Mouse (Mus musculus) liver, embryonic 13.5 days (tissue): Measurements from ENCODE around the gene Igfbp5. TPM values are rescaled to one million over a fixed set of nuclear protein-coding genes. Genes with fewer than 3 reads are reported as not detected.

Source experiments
- ATAC-seq: fragments of 200-750 bp; cut with Nextera tagmentation; 2 replicates; pipeline ENCODE4 v1.8.0; 2017; ENCODE audit warnings: low read depth, mild to moderate bottlenecking, moderate number of reproducible peaks, moderate library complexity
- DNase-seq: peaks from one replicate; pipeline ENCODE4 v3.0.0; 2022
- H3K27ac ChIP-seq: fragments of 300-500 bp; sonication (generic); 2 replicates; pipeline ENCODE4 v1.5.1; 2015; ENCODE audit warnings: moderate library complexity, mild to moderate bottlenecking, inconsistent platforms
- H3K27me3 ChIP-seq: fragments of 300-500 bp; sonication (generic); 2 replicates; pipeline ENCODE4 v1.6.1; 2015; ENCODE audit warnings: mild to moderate bottlenecking, inconsistent platforms
- H3K36me3 ChIP-seq: fragments of 300-500 bp; sonication (generic); 2 replicates; pipeline ENCODE4 v1.6.1; 2015; ENCODE audit warnings: mild to moderate bottlenecking, inconsistent platforms
- H3K4me1 ChIP-seq: fragments of 300-500 bp; sonication (generic); replicated peaks from 2 replicates; pipeline ENCODE4 v1.6.1; 2015; ENCODE audit warnings: inconsistent platforms
- H3K4me2 ChIP-seq: fragments of 300-500 bp; sonication (generic); 2 replicates; pipeline ENCODE4 v1.6.1; 2015; ENCODE audit warnings: inconsistent platforms, mild to moderate bottlenecking, moderate library complexity
- H3K4me3 ChIP-seq: fragments of 300-500 bp; sonication (generic); replicated peaks from 2 replicates; pipeline ENCODE4 v1.5.1; 2015; ENCODE audit warnings: mild to moderate bottlenecking, inconsistent platforms
- H3K9ac ChIP-seq: fragments of 300-500 bp; sonication (generic); 2 replicates; pipeline ENCODE4 v1.6.1; 2015; ENCODE audit warnings: mild to moderate bottlenecking, inconsistent platforms
- H3K9me3 ChIP-seq: fragments of 300-500 bp; sonication (generic); replicated peaks from 2 replicates; pipeline ENCODE4 v1.6.1; 2016; ENCODE audit warnings: inconsistent platforms
- WGBS: fragments of 180-500 bp; shearing (Covaris S2); methylation state at CpG from one replicate; pipeline ENCODE4 v1.1.7; 2015; ENCODE audit not compliant: insufficient replicate concordance; 5-methylcytosine and 5-hydroxymethylcytosine counted together
- polyA plus RNA-seq: library from polyadenylated mRNA; unstranded; fragments of >200 nt; fragmentation: Nextera tagmentation; extraction: Ambion mirVana; gene quantifications from 2 replicates; pipeline ENCODE4 v1.2.1, GENCODE M21; 2015

Gene Igfbp5
- polyA plus RNA-seq, 1 experiment from 2014 or later = 3.7 TPM

DNA sequence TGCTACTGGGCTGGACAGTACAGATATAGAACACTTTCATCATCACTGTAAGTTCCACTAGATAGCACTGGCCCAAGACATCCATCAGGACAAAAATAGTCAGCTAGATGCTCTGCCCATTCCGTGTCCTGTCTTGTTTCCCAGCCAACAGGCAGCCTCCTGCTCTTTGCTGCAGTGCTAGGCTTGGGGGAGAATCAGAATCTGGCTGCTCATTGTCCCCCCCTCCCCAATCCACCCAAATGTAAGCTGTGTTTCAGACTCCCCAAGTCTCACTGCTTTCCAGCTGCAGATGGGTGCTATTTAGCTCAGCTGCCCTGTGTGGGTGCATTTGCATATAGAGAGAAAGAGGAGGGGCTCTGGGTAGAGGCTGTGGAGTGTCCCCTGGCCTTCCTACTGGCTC is 7.3 kb downstream of the Igfbp5 start:
- Histone ChIP-seq H3K9me3 (no peaks in the 10 kb centered on the region), H3K4me3 (no peak overlapping the region), H3K36me3 (no peaks in the 10 kb centered on the region), H3K9ac (no peak overlapping the region), H3K27me3 (peaks cover 36% of the 10 kb centered on the region), H3K4me2 (no peak overlapping the region), H3K4me1 (peaks cover 24% of the 10 kb centered on the region), H3K27ac (no peak overlapping the region)
- DNase-seq = no peak
- ATAC-seq = no peak
- WGBS = 50% methylated on average over 1 of the region's 1 CpGs

DNA sequence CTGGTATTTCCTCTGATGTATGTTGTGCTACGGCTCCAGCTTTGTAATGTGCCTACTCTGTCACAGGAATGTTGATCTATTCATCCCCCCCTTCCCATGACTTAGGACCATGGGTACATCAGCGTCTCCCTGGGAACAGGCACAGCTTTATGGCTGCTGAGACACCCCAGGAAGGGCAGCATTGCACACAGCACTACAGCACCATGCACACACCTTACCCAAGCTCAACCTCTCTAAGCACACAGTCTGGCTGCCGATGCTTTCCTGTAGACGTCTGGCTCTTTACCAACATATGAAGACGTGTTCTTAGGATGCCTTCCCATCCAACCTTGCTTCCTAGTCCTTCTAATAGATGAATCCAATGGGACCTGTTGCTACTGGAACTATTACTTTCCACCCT is 8.3 kb downstream of the Igfbp5 start:
- DNase-seq (no peak), ATAC-seq (no peak)
- Histone ChIP-seq H3K27me3 (peaks cover 26% of the 10 kb centered on the region), H3K4me3 (no peak overlapping the region), H3K4me1 (peaks cover 18% of the 10 kb centered on the region), H3K27ac (no peak overlapping the region), H3K9ac (no peak overlapping the region), H3K9me3 (no peaks in the 10 kb centered on the region), H3K4me2 (no peak overlapping the region), H3K36me3 (no peaks in the 10 kb centered on the region)
- WGBS = 51% methylated on average over 5 of the region's 5 CpGs

DNA sequence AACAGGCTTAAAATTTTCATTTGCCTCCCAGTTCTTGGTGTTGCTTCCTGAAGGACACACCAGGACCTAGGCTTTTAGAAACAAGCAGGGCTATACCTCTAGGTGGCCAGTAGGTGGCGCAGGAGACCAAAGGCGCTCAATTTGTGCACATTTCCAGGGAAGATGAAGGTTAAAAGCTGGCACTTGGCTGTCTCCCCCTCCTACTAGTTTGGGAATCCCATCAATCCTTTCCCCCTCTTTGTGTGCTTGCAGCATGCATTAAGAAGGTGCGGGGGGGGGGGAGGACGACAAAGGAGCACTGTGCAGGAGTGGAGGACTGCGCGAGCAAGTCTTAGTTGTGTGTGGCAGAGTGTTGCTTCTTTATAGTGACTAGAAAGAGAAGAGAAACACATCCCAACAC is 8.8 kb downstream of the Igfbp5 start:
- ATAC-seq (no peak), DNase-seq (no peak)
- no peaks in the 10 kb centered on the region for H3K9me3 ChIP-seq
- H3K36me3 ChIP-seq = no peaks in the 10 kb centered on the region
- H3K27ac ChIP-seq = no peak overlapping the region
- no peak overlapping the region for H3K9ac ChIP-seq
- no peak overlapping the region for H3K4me3 ChIP-seq
- peaks cover 21% of the 10 kb centered on the region for H3K27me3 ChIP-seq
- H3K4me1 ChIP-seq = peaks cover 14% of the 10 kb centered on the region
- H3K4me2 ChIP-seq = no peak overlapping the region
- WGBS = 28% methylated on average over 6 of the region's 6 CpGs

DNA sequence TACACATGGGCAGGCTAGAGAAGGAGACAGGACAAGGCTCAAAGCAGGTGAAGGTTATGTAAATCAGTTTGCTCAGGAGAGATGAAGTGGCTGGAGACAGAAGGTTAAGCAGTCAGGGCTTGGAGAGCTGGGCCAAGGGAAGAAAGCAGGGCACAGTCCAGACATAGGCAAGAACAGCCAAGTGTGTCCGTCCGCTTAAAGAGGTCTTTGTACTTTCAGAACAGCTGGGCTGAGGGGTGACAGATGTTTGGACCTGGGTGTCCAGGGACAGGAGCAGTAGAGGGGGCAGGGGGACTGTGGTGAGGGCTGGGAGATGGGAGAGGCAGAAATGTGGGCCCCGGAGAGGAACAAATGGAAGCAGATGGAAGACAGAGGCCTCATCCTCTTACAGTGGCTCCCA is 10.4 kb downstream of the Igfbp5 start:
- ATAC-seq (no peak), DNase-seq (no peak)
- Histone ChIP-seq H3K9ac (no peak overlapping the region), H3K36me3 (no peaks in the 10 kb centered on the region), H3K4me2 (no peak overlapping the region), H3K27ac (no peak overlapping the region), H3K9me3 (no peaks in the 10 kb centered on the region), H3K27me3 (0 out of 2 replicates have a peak, but pooled peaks cover 8% of the 10 kb centered on the region), H3K4me3 (no peak overlapping the region), H3K4me1 (peaks cover 1% of the 10 kb centered on the region; the same call in 1 of the 2 replicates)
- 67% methylated on average over 3 of the region's 3 CpGs for WGBS

DNA sequence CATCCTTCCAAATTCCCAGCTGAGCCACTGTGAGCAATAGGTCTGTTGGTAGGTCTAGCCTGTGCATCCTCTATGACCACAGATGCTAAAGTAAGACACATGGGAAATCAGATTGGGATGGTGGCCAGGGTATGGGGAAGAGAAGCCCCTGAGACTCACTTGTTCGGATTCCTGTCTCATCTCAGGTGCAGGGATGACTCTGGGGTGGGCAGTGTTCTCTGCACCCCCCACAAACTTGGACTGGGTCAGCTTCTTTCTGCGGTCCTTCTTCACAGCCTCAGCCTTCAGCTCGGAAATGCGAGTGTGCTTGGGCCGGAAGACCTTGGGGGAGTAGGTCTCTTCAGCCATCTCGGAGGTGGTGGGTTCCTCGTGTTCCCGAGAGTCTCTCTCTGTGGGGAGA is 11.0 kb downstream of the Igfbp5 start:
- no peaks in the 10 kb centered on the region for H3K36me3 ChIP-seq
- no peak overlapping the region for H3K4me3 ChIP-seq
- ATAC-seq = no peak
- H3K9me3 ChIP-seq = no peaks in the 10 kb centered on the region
- WGBS = 62% methylated on average over 8 of the region's 8 CpGs
- H3K4me2 ChIP-seq = no peak overlapping the region
- H3K4me1 ChIP-seq = no peaks in the 10 kb centered on the region
- no peak overlapping the region for H3K9ac ChIP-seq
- no peak for DNase-seq
- 0 out of 2 replicates have a peak, but pooled peaks cover 2% of the 10 kb centered on the region for H3K27me3 ChIP-seq
- no peak overlapping the region for H3K27ac ChIP-seq

DNA sequence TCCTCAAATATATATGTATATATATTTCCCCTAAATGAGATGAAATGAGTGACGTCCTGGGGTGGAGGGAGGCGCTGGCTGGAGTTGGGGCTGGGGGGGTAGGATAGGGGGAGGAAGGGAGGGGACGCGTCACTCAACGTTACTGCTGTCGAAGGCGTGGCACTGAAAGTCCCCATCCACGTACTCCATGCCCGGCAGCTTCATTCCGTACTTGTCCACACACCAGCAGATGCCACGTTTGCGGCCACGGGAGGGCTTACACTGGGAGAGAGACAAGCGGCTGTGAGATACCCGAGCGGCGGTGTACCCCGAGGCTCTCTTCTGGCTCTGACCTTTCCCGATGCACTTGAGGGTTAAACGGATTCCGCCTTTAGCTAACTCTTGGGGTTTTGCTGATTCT is 12.4 kb downstream of the Igfbp5 start:
- ATAC-seq (no peak), DNase-seq (no peak)
- 81% methylated on average over 21 of the region's 21 CpGs for WGBS
- Histone ChIP-seq H3K27me3 (no peaks in the 10 kb centered on the region), H3K9me3 (no peaks in the 10 kb centered on the region), H3K4me2 (no peak overlapping the region), H3K4me1 (no peaks in the 10 kb centered on the region), H3K9ac (no peak overlapping the region), H3K4me3 (no peak overlapping the region), H3K27ac (no peak overlapping the region), H3K36me3 (no peaks in the 10 kb centered on the region)

DNA sequence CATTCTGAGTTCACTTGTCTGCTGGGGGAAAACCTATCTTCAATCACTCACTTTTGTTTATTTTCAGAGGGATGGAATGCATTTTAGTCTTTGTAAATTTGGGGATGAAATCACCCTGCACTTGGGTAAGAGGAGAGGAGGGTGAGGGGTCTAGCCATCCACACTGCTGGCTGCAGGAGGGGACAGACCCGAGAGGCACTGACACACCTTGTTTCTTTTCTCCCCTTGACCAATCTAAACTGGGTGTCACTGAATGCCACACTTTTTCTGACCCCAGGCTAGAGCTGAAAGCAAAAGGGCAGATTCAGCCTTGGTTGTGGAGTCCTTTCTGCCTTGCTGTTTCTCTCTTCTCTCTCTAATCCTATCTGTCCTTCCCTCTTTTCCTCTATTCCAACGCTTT is 13.0 kb downstream of the Igfbp5 start:
- Histone ChIP-seq H3K36me3 (no peaks in the 10 kb centered on the region), H3K4me1 (no peaks in the 10 kb centered on the region), H3K9me3 (no peaks in the 10 kb centered on the region), H3K4me3 (no peak overlapping the region), H3K9ac (no peak overlapping the region), H3K27me3 (no peaks in the 10 kb centered on the region), H3K27ac (no peak overlapping the region), H3K4me2 (no peak overlapping the region)
- DNase-seq (no peak), ATAC-seq (no peak)
- 51% methylated on average over 2 of the region's 2 CpGs for WGBS

DNA sequence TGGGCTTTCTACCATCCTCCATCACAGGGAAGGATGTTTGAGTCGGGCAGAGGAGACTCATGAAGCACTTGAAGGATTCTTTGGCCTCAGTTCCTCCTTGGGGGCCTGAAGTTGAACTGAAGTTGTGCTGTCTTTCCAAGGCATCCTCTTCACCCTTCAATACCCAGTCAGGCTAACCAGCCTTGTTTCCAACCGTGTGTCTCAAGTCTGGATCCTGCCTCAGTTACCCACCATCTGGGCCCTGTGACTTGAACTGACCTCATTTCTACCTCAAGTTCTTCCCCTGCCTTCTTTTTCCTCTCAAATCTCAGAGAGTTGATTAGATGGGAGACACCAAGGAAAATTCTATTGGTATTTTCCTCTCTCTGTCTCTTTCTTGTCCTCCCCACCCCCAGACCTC is 14.2 kb downstream of the Igfbp5 start:
- Histone ChIP-seq H3K4me3 (no peak overlapping the region), H3K9ac (no peak overlapping the region), H3K4me1 (no peaks in the 10 kb centered on the region), H3K27ac (no peak overlapping the region), H3K27me3 (no peaks in the 10 kb centered on the region), H3K36me3 (no peaks in the 10 kb centered on the region), H3K4me2 (no peak overlapping the region), H3K9me3 (no peaks in the 10 kb centered on the region)
- 43% methylated on average over 2 of the region's 2 CpGs for whole genome bisulfite sequencing
- DNase-seq = no peak
- ATAC-seq = no peak

DNA sequence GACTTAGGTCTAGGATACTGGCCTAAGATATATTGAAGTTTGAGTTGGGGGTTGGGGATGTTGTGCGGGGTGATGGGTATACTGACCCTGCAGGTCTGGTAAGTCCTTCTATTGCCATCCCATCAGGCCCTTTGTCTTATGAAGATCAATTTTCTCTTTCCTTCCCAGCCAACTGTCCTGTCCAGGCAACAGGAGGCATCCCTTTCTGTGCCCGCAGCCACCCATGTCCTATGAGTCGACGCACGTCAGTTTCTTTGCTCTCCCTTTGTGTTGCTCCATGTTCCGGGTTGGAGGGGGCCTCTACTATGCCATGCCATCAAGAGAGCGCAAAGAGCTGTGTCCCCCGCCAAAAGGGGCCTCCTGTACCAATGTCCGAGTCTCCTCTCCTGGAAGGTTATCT is 14.7 kb downstream of the Igfbp5 start:
- Histone ChIP-seq H3K9ac (no peak overlapping the region), H3K9me3 (no peaks in the 10 kb centered on the region), H3K27ac (no peak overlapping the region), H3K4me1 (no peaks in the 10 kb centered on the region), H3K27me3 (no peaks in the 10 kb centered on the region), H3K4me2 (no peak overlapping the region), H3K36me3 (no peaks in the 10 kb centered on the region), H3K4me3 (no peak overlapping the region)
- DNase-seq (no peak), ATAC-seq (no peak)
- 73% methylated on average over 9 of the region's 9 CpGs for WGBS

DNA sequence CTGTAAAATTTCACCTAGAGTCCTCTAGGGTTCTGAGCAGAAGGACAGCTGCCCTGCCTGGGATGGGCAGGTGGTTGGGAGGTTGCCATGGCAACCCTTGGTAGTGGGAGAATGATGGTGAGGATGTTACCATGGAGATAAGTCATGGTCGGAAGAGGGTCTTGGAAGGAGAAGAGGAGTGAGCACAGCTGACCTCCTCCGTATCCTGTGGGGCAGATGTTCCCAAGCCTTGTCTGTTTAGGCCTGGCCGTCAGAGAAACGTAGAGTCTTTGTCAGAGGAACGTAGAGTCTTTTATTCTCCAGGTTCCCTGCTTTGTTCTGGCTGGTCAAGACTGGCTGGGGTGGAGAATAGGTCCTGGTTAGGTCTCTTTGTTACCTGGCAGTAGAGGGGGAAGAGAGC is 15.8 kb downstream of the Igfbp5 start:
- Histone ChIP-seq H3K4me1 (no peaks in the 10 kb centered on the region), H3K4me2 (no peak overlapping the region), H3K9ac (no peak overlapping the region), H3K4me3 (no peak overlapping the region), H3K9me3 (no peaks in the 10 kb centered on the region), H3K27ac (no peak overlapping the region), H3K27me3 (no peaks in the 10 kb centered on the region), H3K36me3 (no peaks in the 10 kb centered on the region)
- WGBS = 72% methylated on average over 5 of the region's 5 CpGs
- no peak for DNase-seq
- ATAC-seq = no peak

DNA sequence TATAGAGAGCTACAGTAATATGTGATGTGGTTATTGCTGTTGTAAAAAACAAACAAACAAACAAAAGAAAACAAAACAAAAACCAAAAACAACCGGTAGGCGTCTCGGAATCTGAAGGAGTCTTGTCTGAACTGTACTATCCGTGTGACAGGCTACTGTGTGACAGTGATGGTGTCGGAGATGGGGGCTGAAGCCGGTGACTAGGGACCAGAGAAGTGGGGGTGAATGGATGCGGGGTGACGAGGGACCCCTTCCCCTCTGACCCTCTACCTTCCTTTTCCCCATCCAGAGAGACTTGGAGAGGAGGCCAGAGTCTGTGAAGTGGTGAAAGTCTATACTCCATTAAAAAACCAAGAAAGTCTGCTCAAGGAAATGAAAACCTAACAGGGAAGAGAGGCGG is 16.4 kb downstream of the Igfbp5 start:
- 69% methylated on average over 9 of the region's 9 CpGs for WGBS
- H3K4me3 ChIP-seq = no peak overlapping the region
- no peaks in the 10 kb centered on the region for H3K4me1 ChIP-seq
- H3K27me3 ChIP-seq = no peaks in the 10 kb centered on the region
- DNase-seq (no peak), ATAC-seq (no peak)
- H3K9me3 ChIP-seq = no peaks in the 10 kb centered on the region
- H3K9ac ChIP-seq = no peak overlapping the region
- H3K36me3 ChIP-seq = no peaks in the 10 kb centered on the region
- no peak overlapping the region for H3K4me2 ChIP-seq
- no peak overlapping the region for H3K27ac ChIP-seq

DNA sequence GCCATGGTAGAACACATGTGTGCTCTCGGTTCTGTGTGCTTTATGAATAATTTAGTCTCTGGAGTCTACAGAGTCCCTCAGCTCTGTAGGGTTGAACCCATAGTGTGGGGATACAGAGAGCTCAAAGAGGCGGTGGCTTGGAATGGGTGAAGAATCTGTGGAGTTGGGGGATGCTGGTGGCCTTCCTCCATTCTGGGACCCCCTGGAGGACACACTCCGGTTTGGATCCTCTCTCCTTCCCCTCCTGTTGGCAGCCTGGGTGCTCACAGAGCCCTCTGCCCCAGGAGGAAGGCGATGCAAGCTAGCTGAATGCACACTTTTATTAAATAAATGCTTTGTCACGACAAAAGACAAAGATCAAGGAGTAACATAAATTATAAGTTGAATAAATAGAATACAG is 17.1 kb downstream of the Igfbp5 start:
- H3K9ac ChIP-seq = no peak overlapping the region
- WGBS = 59% methylated on average over 5 of the region's 5 CpGs
- DNase-seq (no peak), ATAC-seq (no peak)
- H3K27ac ChIP-seq = no peak overlapping the region
- H3K36me3 ChIP-seq = no peaks in the 10 kb centered on the region
- no peak overlapping the region for H3K4me2 ChIP-seq
- no peak overlapping the region for H3K4me3 ChIP-seq
- no peaks in the 10 kb centered on the region for H3K4me1 ChIP-seq
- no peaks in the 10 kb centered on the region for H3K27me3 ChIP-seq
- H3K9me3 ChIP-seq = no peaks in the 10 kb centered on the region

DNA sequence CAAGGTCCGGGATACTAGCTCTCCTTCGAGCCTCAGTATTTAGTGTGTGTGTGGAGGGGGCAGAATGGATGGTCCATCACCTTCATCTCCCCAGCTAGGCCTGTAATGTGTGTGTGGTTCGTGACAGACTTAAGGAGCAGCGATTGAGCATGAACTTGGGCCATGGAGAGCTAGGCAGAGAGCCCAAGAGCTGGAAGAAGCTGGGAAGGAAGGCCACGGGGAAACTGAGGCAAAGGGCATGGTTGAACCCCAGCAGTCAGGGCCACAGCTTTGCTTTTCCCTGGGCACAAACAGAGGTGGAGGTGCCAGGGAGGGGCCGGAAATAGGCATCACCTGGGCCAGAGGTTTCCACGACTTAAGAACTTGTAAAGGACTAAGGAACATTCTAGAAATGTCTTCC is 17.5 kb downstream of the Igfbp5 start:
- no peak overlapping the region for H3K4me2 ChIP-seq
- H3K4me3 ChIP-seq = no peak overlapping the region
- H3K36me3 ChIP-seq = no peaks in the 10 kb centered on the region
- H3K4me1 ChIP-seq = no peaks in the 10 kb centered on the region
- WGBS = 61% methylated on average over 7 of the region's 7 CpGs
- no peak overlapping the region for H3K9ac ChIP-seq
- H3K27ac ChIP-seq = no peak overlapping the region
- ATAC-seq (no peak), DNase-seq (no peak)
- no peaks in the 10 kb centered on the region for H3K9me3 ChIP-seq
- no peaks in the 10 kb centered on the region for H3K27me3 ChIP-seq
